Mouse (Mus musculus) liver, postnatal 0 days (tissue): ENCODE measurements around the gene Tktl1. TPM values are rescaled to one million over a fixed set of nuclear protein-coding genes. Genes with fewer than 3 reads are reported as not detected.

Source experiments
- ATAC-seq: fragments of 200-750 bp; cut with Nextera tagmentation; 2 replicates; pipeline ENCODE4 v1.8.0; 2017; ENCODE audit warnings: mild to moderate bottlenecking, moderate library complexity
- DNase-seq: peaks from one replicate; pipeline ENCODE4 v3.0.0-alpha.2; 2016
- H3K27ac ChIP-seq: fragments of 300-500 bp; sonication (generic); 2 replicates; pipeline ENCODE4 v1.5.1; 2014; ENCODE audit warnings: antibody characterized with exemption, moderate library complexity, mild to moderate bottlenecking, low read depth
- H3K27me3 ChIP-seq: fragments of 300-500 bp; sonication (generic); 2 replicates; pipeline ENCODE4 v1.6.1; 2014; ENCODE audit warnings: low read length, control low read depth, mixed read lengths; ENCODE audit not compliant: insufficient read depth
- H3K36me3 ChIP-seq: fragments of 300-500 bp; sonication (generic); replicated peaks from 2 replicates; pipeline ENCODE4 v1.6.1; 2014; ENCODE audit warnings: mild to moderate bottlenecking, control low read depth, low read length, moderate library complexity, mixed read lengths; ENCODE audit not compliant: insufficient read depth
- H3K4me1 ChIP-seq: fragments of 300-500 bp; sonication (generic); 2 replicates; pipeline ENCODE4 v1.6.1; 2014; ENCODE audit warnings: antibody characterized with exemption, mild to moderate bottlenecking, control low read depth; ENCODE audit not compliant: insufficient read depth
- H3K4me2 ChIP-seq: fragments of 300-500 bp; sonication (generic); 2 replicates; pipeline ENCODE4 v1.6.1; 2014; ENCODE audit warnings: low read depth, mild to moderate bottlenecking, low read length, moderate library complexity, mixed read lengths
- H3K4me3 ChIP-seq: fragments of 300-500 bp; sonication (generic); 2 replicates; pipeline ENCODE4 v1.5.1; 2014; ENCODE audit warnings: low read depth, low read length
- H3K9ac ChIP-seq: fragments of 300-500 bp; sonication (generic); replicated peaks from 2 replicates; pipeline ENCODE4 v1.6.1; 2014; ENCODE audit warnings: mild to moderate bottlenecking, moderate library complexity
- H3K9me3 ChIP-seq: fragments of 300-500 bp; sonication (generic); 2 replicates; pipeline ENCODE4 v1.6.1; 2016; ENCODE audit warnings: mild to moderate bottlenecking, control low read depth, low read length, mixed read lengths
- CTCF ChIP-seq: sonication (generic); IDR thresholded peaks from 2 replicates; pipeline ENCODE4 v1.5.1; 2016; ENCODE audit warnings: antibody characterized with exemption, low read depth
- EP300 ChIP-seq: IDR thresholded peaks from 2 replicates; pipeline ENCODE4 v1.6.1; 2016; ENCODE audit warnings: antibody characterized with exemption, low read depth, mild to moderate bottlenecking
- WGBS: fragments of 180-500 bp; shearing (Covaris S2); extraction: QIAGEN DNeasy Blood & Tissue Kit; methylation state at CpG from one replicate; pipeline ENCODE4 v1.1.7; 2014; ENCODE audit not compliant: insufficient replicate concordance; 5-methylcytosine and 5-hydroxymethylcytosine counted together
- polyA plus RNA-seq: library from polyadenylated mRNA; unstranded; fragments of >200 nt; fragmentation: Nextera tagmentation; extraction: Ambion mirVana; gene quantifications from 2 replicates; pipeline ENCODE4 v1.2.1, GENCODE M21; 2015

The Tktl1 gene
- polyA plus RNA-seq, 1 experiment from 2014 or later: not detected

DNA sequence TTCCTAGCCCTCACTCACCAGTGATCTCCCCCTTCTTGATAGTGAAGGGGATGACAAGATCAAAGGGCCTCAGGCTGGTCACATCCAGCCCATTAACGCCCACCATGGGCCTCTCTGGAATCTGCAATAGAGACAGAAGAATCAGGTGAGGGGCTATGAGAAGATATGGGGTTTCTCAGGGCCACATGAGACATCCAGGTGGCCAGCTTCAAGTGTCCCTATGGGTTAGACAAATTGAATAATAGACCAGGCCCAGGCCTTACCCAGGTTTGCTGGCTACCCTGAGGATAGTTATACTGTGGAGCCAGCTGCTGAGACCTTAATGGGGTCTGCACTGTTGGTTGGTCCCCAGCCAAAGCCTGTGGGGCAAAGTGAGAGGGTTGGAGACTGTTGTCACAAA is 53.0 kb downstream of the Tktl1 start:
- TF ChIP-seq EP300 (no peak), CTCF (no peak)
- H3K27ac ChIP-seq: no peak overlapping the region
- H3K36me3 ChIP-seq: peaks cover 3% of the 10 kb centered on the region
- H3K4me3 ChIP-seq: no peak overlapping the region
- H3K4me1 ChIP-seq: no peaks in the 10 kb centered on the region
- no peak overlapping the region for H3K9ac ChIP-seq
- H3K4me2 ChIP-seq: no peak overlapping the region
- no peaks in the 10 kb centered on the region for H3K27me3 ChIP-seq
- no peak for ATAC-seq
- DNase-seq: no peak
- 68% methylated on average over 1 of the region's 1 CpGs for whole genome bisulfite sequencing
- H3K9me3 ChIP-seq: no peaks in the 10 kb centered on the region

DNA sequence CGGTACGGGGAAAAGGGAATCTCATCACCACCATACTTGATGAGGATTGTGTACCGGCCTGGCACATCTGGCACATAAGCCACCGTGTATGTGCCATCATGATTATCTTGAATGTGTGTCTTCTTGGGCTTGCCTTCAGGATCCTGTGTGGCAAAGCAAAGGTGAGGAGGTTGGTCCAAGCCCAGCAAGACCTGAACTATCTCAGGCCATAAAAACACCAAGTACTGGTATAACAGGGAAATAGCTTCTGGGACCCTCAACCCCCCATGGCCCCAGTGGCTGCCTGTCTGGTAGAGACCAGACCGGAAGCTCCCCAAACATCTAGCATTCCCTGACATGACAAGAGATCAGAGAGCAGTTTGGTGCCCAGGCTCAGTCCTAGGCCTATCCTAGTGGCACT is 56.1 kb downstream of the Tktl1 start:
- 90% methylated on average over 5 of the region's 5 CpGs for WGBS
- DNase-seq: no peak

GRCm38 (mm10) chrX:74240332-74240731 is 63.3 kb downstream of the Tktl1 start:
- TF ChIP-seq EP300: no peak
- no peak for TF ChIP-seq CTCF
- 79% methylated on average over 4 of the region's 4 CpGs for WGBS
- ATAC-seq (no peak), DNase-seq (no peak)
- H3K4me2 ChIP-seq: no peak overlapping the region
- H3K4me3 ChIP-seq: no peak overlapping the region
- H3K36me3 ChIP-seq: peaks cover 21% of the 10 kb centered on the region
- no peak overlapping the region for H3K9ac ChIP-seq
- peaks cover 4% of the 10 kb centered on the region for H3K4me1 ChIP-seq
- H3K27me3 ChIP-seq: no peaks in the 10 kb centered on the region
- no peaks in the 10 kb centered on the region for H3K9me3 ChIP-seq
- no peak overlapping the region for H3K27ac ChIP-seq

More for the DNA sequence above, 56.1 kb downstream of the Tktl1 start:
- Histone ChIP-seq H3K4me1 (no peaks in the 10 kb centered on the region), H3K27ac (no peak overlapping the region), H3K36me3 (peaks cover 8% of the 10 kb centered on the region), H3K9me3 (no peaks in the 10 kb centered on the region), H3K9ac (no peak overlapping the region), H3K4me2 (no peak overlapping the region), H3K4me3 (no peak overlapping the region), H3K27me3 (no peaks in the 10 kb centered on the region)
- ATAC-seq: no peak
- TF ChIP-seq CTCF: no peak
- no peak for TF ChIP-seq EP300

DNA sequence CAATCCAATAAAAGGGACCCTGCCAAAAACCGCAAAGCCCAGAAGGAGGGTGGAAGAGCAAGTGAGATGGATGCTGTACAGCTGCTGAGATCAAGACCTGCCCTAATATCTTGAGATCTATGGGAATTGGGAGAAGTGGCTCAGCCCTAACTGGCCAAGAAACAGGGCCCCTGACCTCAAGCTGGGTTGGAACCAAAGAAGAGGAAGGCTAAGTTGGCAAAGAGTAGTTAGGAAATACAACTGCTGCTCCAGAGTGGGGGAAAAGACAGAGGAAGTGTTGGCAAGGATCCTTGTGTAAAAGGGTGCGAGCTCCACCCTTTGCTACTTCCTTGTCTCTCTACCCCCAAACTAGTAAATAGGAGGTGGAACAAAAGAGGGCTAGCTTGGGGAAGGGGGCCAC is 66.3 kb downstream of the Tktl1 start:
- Histone ChIP-seq H3K27me3 (no peaks in the 10 kb centered on the region), H3K4me3 (peak overlapping the region; percentile 15; the same call in 1 of the 2 replicates), H3K9me3 (no peaks in the 10 kb centered on the region), H3K9ac (no peak overlapping the region), H3K36me3 (peaks cover 14% of the 10 kb centered on the region; the same call in 1 of the 2 replicates), H3K27ac (peak overlapping the region; percentile 82), H3K4me2 (peak overlapping the region; percentile 74), H3K4me1 (peaks cover 7% of the 10 kb centered on the region)
- DNase-seq: no peak
- ATAC-seq: peak; percentile 8; the same call in 1 of the 2 replicates
- no peak for TF ChIP-seq CTCF
- TF ChIP-seq EP300: no peak
- 54% methylated on average over 2 of the region's 2 CpGs for WGBS

- H3K27ac ChIP-seq: peak overlapping the region; percentile 82
- ATAC-seq: peak; percentile 52
- H3K4me2 ChIP-seq: peak overlapping the region; percentile 74
- peaks cover 7% of the 10 kb centered on the region for H3K4me1 ChIP-seq
- peaks cover 14% of the 10 kb centered on the region; the same call in 1 of the 2 replicates for H3K36me3 ChIP-seq
- H3K4me3 ChIP-seq: peak overlapping the region; percentile 56
- H3K9ac ChIP-seq: no peak overlapping the region
- WGBS: 29% methylated on average over 3 of the region's 3 CpGs
- H3K9me3 ChIP-seq: no peaks in the 10 kb centered on the region
- DNase-seq: peak; percentile 60
- TF ChIP-seq EP300 (no peak), CTCF (no peak)
- no peaks in the 10 kb centered on the region for H3K27me3 ChIP-seq
Observed at GRCm38 (mm10) chrX:74243807-74244206, 66.7 kb downstream of the Tktl1 start.

DNA sequence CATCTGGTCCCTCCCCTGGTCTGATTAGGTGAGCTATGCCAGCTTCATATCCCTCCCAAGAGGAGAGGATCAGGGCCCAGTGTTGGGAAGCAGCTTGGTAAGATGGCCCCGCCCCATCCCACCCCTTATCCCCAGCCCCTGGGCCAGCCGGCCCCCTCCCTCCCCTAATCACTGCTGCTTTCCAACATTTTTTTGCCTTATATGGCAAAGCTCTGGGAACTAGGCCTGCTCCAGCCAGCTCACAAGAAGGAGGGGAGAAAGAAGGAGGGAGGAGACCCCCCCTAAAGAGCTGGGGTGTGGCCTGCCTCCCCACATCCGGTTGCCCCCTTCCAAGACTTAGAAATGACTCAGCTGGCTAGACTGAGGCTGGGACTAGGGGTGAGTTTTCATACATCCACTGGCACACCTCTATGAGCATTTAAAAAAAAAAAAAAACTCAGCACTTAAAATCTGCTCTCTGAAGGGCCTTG is 67.6 kb downstream of the Tktl1 start:
- H3K9ac ChIP-seq: no peak overlapping the region

More for the DNA sequence above, 67.6 kb downstream of the Tktl1 start:
- Histone ChIP-seq H3K4me2 (peak overlapping the region; percentile 74), H3K4me1 (peaks cover 11% of the 10 kb centered on the region), H3K36me3 (peaks cover 8% of the 10 kb centered on the region; the same call in 1 of the 2 replicates), H3K27me3 (no peaks in the 10 kb centered on the region), H3K27ac (peak overlapping the region; percentile 82), H3K9me3 (no peaks in the 10 kb centered on the region), H3K4me3 (peak overlapping the region; percentile 56)
- peak; percentile 22 for DNase-seq
- TF ChIP-seq CTCF: no peak
- no peak for TF ChIP-seq EP300
- ATAC-seq: no peak
- 46% methylated on average over 3 of the region's 3 CpGs for WGBS
